Mouse (Mus musculus): ENCODE measurements around the gene Lcat.

Gene Lcat

DNA sequence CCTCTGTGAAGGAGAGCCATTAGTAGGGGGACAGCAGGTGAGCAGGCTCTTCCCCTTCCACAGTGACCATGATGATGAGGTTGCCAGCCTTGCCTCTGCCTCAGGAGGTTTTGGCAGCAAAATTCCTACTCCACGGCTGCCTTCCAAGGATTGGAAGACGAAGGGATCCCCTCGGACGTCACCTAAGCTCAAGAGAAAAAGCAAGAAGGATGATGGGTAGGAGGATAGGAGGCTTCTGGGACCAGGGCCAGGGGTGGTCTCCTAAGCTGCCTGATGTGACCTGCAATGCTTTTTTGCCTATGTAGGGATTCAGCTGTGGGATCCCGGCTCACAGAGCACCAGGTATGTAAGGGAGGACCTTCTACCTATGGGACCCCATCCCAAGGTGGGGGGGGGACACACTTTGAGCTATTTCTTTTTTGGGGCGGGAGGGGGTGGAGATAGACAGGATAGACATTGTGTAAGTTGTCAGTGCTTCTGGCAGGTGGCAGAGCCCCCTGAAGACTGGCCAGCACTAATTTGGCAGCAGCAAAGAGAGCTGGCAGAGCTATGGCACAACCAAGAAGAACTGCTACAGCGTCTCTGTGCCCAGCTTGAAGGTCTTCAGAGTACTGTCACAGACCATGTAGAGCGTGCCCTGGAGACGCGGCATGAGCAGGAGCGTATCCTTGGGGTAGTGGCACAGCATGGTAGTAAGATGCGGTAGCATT, 53.3 kb downstream of the Lcat start:
- no peak for DNase-seq (ENCODE audit: low spot score in 2 of 2)
